Comparison of ENCODE assay signal across 17 mouse cellular contexts in genomic region chr13:80989756-80990155, GRCm38 (mm10).
A peak's percentile ranks its signal among the peaks of the same experiment; 100 is the strongest.
DNase-seq lines count a peak whose midpoint lies in the region; ATAC-seq and TF ChIP-seq lines count a peak whose summit lies in the region.
"Had no signal": no experiment of that assay in that cellular context is flagged by ENCODE, and none has a peak within 500 bp of the region (broad histone marks: within the 10 kb centered on the region; RNA-seq: fewer than 3 reads in every experiment).

No protein-coding gene starts in this region.

- no peaks in the 10 kb centered on the region for H3K36me3 ChIP-seq in heart, embryonic 14.5 days (ENCODE audit: control insufficient read depth, insufficient read depth, low read length)
- H3K36me3 ChIP-seq in stomach, embryonic 14.5 days (ENCODE audit: control insufficient read depth, insufficient read depth, low read length): no peaks in the 10 kb centered on the region
- H3K36me3 ChIP-seq: hindbrain, embryonic 10.5 days; intestine, embryonic 15.5 days; stomach, embryonic 15.5 days had no signal

- no peak for TF ChIP-seq POLR2A in lung, adult 2 months (IDR thresholded peaks at IDR 0.05; ENCODE audit: borderline replicate concordance, extremely low read depth, low read depth, low read length)

- peaks cover 9 to 27% of the 10 kb centered on the region in 2 experiments for H3K4me1 ChIP-seq in heart, embryonic 14.5 days (ENCODE audit: control insufficient read depth in 2 of 2, insufficient read depth in 2 of 2, low read length in 2 of 2)
- peaks cover 6% of the 10 kb centered on the region for H3K4me1 ChIP-seq in lung, adult 2 months (ENCODE audit: control insufficient read depth, insufficient read depth, low read length)
- no peaks in the 10 kb centered on the region for H3K4me1 ChIP-seq in stomach, embryonic 14.5 days (ENCODE audit: control insufficient read depth, insufficient read depth, low read length)
- H3K4me1 ChIP-seq: hindbrain, embryonic 10.5 days; intestine, embryonic 15.5 days; stomach, embryonic 15.5 days had no signal

- 7% methylated on average over 5 of the region's 5 CpGs for WGBS in heart, embryonic 14.5 days
- WGBS in lung, adult 2 months: 44% methylated on average over 5 of the region's 5 CpGs
- WGBS in stomach, embryonic 14.5 days: 72% methylated on average over 5 of the region's 5 CpGs

- no peak overlapping the region for H3K9ac ChIP-seq in heart, embryonic 14.5 days (ENCODE audit: low read length)
- no peak overlapping the region for H3K9ac ChIP-seq in stomach, embryonic 14.5 days (replicated peaks; ENCODE audit: low read depth, low read length)
- H3K9ac ChIP-seq: forebrain, postnatal 0 days; intestine, embryonic 15.5 days; liver, embryonic 14.5 days; stomach, embryonic 15.5 days had no signal

- intact Hi-C loops in gastrocnemius, adult 2 months (cut with DNase I): no loop called here

- peak overlapping the region; percentile 20 for H3K27ac ChIP-seq in gastrocnemius, adult 2 months
- peak overlapping the region; percentile 29 to 64; a peak in 2 of 4 replicates for H3K27ac ChIP-seq in heart, embryonic 14.5 days (replicated peaks in 1 of 2; ENCODE audit: control insufficient read depth in 1 of 2, insufficient read depth in 1 of 2, low read depth in 2 of 2, low read length in 2 of 2)
- no peak overlapping the region for H3K27ac ChIP-seq in stomach, embryonic 14.5 days (ENCODE audit: low read length)
- H3K27ac ChIP-seq: hindbrain, embryonic 10.5 days; intestine, embryonic 15.5 days; liver, embryonic 14.5 days; stomach, embryonic 15.5 days had no signal

- no peak overlapping the region for H3K4me3 ChIP-seq in gastrocnemius, adult 2 months
- H3K4me3 ChIP-seq in heart, embryonic 14.5 days (ENCODE audit: control insufficient read depth in 1 of 2, insufficient read depth in 1 of 2, low read depth in 1 of 2, low read length in 2 of 2): no peak overlapping the region
- H3K4me3 ChIP-seq in lung, adult 2 months (replicated peaks; ENCODE audit: extremely low read depth, low read depth, low read length): no peak overlapping the region
- no peak overlapping the region for H3K4me3 ChIP-seq in stomach, embryonic 14.5 days (ENCODE audit: low read depth, low read length)
- H3K4me3 ChIP-seq: hindbrain, embryonic 10.5 days; intestine, embryonic 15.5 days; stomach, embryonic 15.5 days had no signal

- no peaks in the 10 kb centered on the region for H3K9me3 ChIP-seq in heart, embryonic 14.5 days (ENCODE audit: control insufficient read depth, low read length)
- no peaks in the 10 kb centered on the region for H3K9me3 ChIP-seq in stomach, embryonic 14.5 days (ENCODE audit: control insufficient read depth, low read depth, low read length)
- H3K9me3 ChIP-seq: hindbrain, embryonic 10.5 days; intestine, embryonic 15.5 days; stomach, embryonic 15.5 days had no signal

- peak overlapping the region; percentile 51 for H3K4me2 ChIP-seq in heart, embryonic 14.5 days (ENCODE audit: low read length)
- H3K4me2 ChIP-seq in stomach, embryonic 14.5 days (replicated peaks; ENCODE audit: low read depth, low read length): no peak overlapping the region
- H3K4me2 ChIP-seq: intestine, embryonic 15.5 days; stomach, embryonic 15.5 days had no signal

- no peak for TF ChIP-seq CTCF in gastrocnemius, adult 2 months (IDR thresholded peaks at IDR 0.05)
- TF ChIP-seq CTCF in lung, adult 2 months (IDR thresholded peaks at IDR 0.05; ENCODE audit: insufficient read depth, low read length): no peak

- ATAC-seq in heart, embryonic 14.5 days (ENCODE audit: insufficient number of reproducible peaks, insufficient read depth, low FRiP score, low read depth): peak; percentile 70
- ATAC-seq in stomach, embryonic 14.5 days (ENCODE audit: insufficient number of reproducible peaks, insufficient read depth, low FRiP score, low read depth): 0 out of 2 replicates have a peak, but pooled peaks have one; percentile 20
- ATAC-seq: forebrain, postnatal 0 days; intestine, embryonic 15.5 days; Patski had no signal

- no peaks in the 10 kb centered on the region for H3K27me3 ChIP-seq in heart, embryonic 14.5 days (ENCODE audit: control insufficient read depth, insufficient read depth, low read length)
- H3K27me3 ChIP-seq in stomach, embryonic 14.5 days (ENCODE audit: control insufficient read depth, insufficient read depth, low read length): no peaks in the 10 kb centered on the region
- H3K27me3 ChIP-seq: intestine, embryonic 15.5 days; Patski; stomach, embryonic 15.5 days had no signal

- peak; percentile 51 for DNase-seq in gastrocnemius, adult 2 months
- DNase-seq in gastrocnemius, adult 8-10 months (ENCODE audit: low spot score in 2 of 2): no peak
- DNase-seq in lung, adult 2 months: peak; percentile 26
- DNase-seq in ovary, postnatal 10 days (ENCODE audit: low spot score): no peak
- no peak for DNase-seq in kidney, postnatal 10 days
- DNase-seq in kidney, postnatal 14 days: no peak
- DNase-seq: cerebellum, adult 2 months; embryo, embryonic 11 days; forebrain, postnatal 0 days; kidney, postnatal 36 days had no signal

Comparison
In these comparisons a context has a peak if more than half of its experiments do, and no peak if none do; other contexts are left out.
1. DNase-seq: peak in gastrocnemius, adult 2 months (single experiment) and lung, adult 2 months (single experiment); none in gastrocnemius, adult 8-10 months (0 of 2), ovary, postnatal 10 days (single experiment), kidney, postnatal 10 days (single experiment) and kidney, postnatal 14 days (single experiment).